Mouse (Mus musculus): ENCODE data around the gene Tcam1. TPM values are rescaled to one million over a fixed set of nuclear protein-coding genes. Genes with fewer than 3 reads are reported as not detected.

Gene Tcam1
- polyA plus RNA-seq, 1 experiment from 2014 or later, result 0.09 TPM

- no peak overlapping the region for H3K4me2 ChIP-seq (replicated peaks; ENCODE audit: low read depth)
- no peak overlapping the region for H3K27ac ChIP-seq (ENCODE audit: low read depth, low read length)
- no peak overlapping the region for H3K4me3 ChIP-seq (ENCODE audit: low read depth, low read length)
- ATAC-seq, result no peak
- H3K36me3 ChIP-seq (ENCODE audit: control insufficient read depth, insufficient read depth), result no peaks in the 10 kb centered on the region
- H3K4me1 ChIP-seq (replicated peaks; ENCODE audit: control insufficient read depth, insufficient read depth, low read length), result 0 out of 2 replicates have a peak, but pooled peaks cover 6% of the 10 kb centered on the region
- TF ChIP-seq CTCF (IDR thresholded peaks at IDR 0.05; ENCODE audit: low read depth), result no peak
- H3K9ac ChIP-seq (ENCODE audit: low read depth, low read length), result no peak overlapping the region
- H3K27me3 ChIP-seq (replicated peaks; ENCODE audit: control insufficient read depth, insufficient read depth, low read length), result no peaks in the 10 kb centered on the region
- no peaks in the 10 kb centered on the region for H3K9me3 ChIP-seq (ENCODE audit: control insufficient read depth)
- 72% methylated on average over 7 of the region's 7 CpGs for WGBS
Observed at GRCm38 (mm10) chr11:106317801-106318200, 41.3 kb downstream of the Tcam1 start.

GRCm38 (mm10) chr11:106318406-106319366, 42.2 kb downstream of the Tcam1 start:
- Histone ChIP-seq H3K27ac (ENCODE audit: low read depth, low read length) (no peak overlapping the region; the same call in 1 of the 2 replicates), H3K4me2 (replicated peaks; ENCODE audit: low read depth) (no peak overlapping the region), H3K27me3 (replicated peaks; ENCODE audit: control insufficient read depth, insufficient read depth, low read length) (no peaks in the 10 kb centered on the region), H3K4me3 (ENCODE audit: low read depth, low read length) (no peak overlapping the region), H3K36me3 (ENCODE audit: control insufficient read depth, insufficient read depth) (no peaks in the 10 kb centered on the region), H3K9ac (ENCODE audit: low read depth, low read length) (no peak overlapping the region), H3K9me3 (ENCODE audit: control insufficient read depth) (no peaks in the 10 kb centered on the region), H3K4me1 (replicated peaks; ENCODE audit: control insufficient read depth, insufficient read depth, low read length) (0 out of 2 replicates have a peak, but pooled peaks cover 6% of the 10 kb centered on the region)
- 57% methylated on average over 21 of the region's 21 CpGs for WGBS
- ATAC-seq, result no peak
- no peak for TF ChIP-seq CTCF (IDR thresholded peaks at IDR 0.05; ENCODE audit: low read depth)

- Histone ChIP-seq H3K4me3 (ENCODE audit: low read depth, low read length) (no peak overlapping the region), H3K4me1 (replicated peaks; ENCODE audit: control insufficient read depth, insufficient read depth, low read length) (no peaks in the 10 kb centered on the region), H3K4me2 (replicated peaks; ENCODE audit: low read depth) (no peak overlapping the region), H3K27ac (ENCODE audit: low read depth, low read length) (no peak overlapping the region), H3K9ac (ENCODE audit: low read depth, low read length) (no peak overlapping the region), H3K9me3 (ENCODE audit: control insufficient read depth) (no peaks in the 10 kb centered on the region), H3K27me3 (replicated peaks; ENCODE audit: control insufficient read depth, insufficient read depth, low read length) (no peaks in the 10 kb centered on the region), H3K36me3 (ENCODE audit: control insufficient read depth, insufficient read depth) (no peaks in the 10 kb centered on the region)
- TF ChIP-seq CTCF (IDR thresholded peaks at IDR 0.05; ENCODE audit: low read depth), result no peak
- ATAC-seq, result no peak
- WGBS, result 68% methylated on average over 5 of the region's 5 CpGs
Observed at GRCm38 (mm10) chr11:106324858-106325257, 48.4 kb downstream of the Tcam1 start.

- 58% methylated on average over 8 of the region's 8 CpGs for WGBS
- ATAC-seq, result no peak
- Histone ChIP-seq H3K27ac (ENCODE audit: low read depth, low read length) (no peak overlapping the region), H3K4me2 (replicated peaks; ENCODE audit: low read depth) (no peak overlapping the region), H3K36me3 (ENCODE audit: control insufficient read depth, insufficient read depth) (no peaks in the 10 kb centered on the region), H3K9ac (ENCODE audit: low read depth, low read length) (no peak overlapping the region), H3K9me3 (ENCODE audit: control insufficient read depth) (no peaks in the 10 kb centered on the region), H3K27me3 (replicated peaks; ENCODE audit: control insufficient read depth, insufficient read depth, low read length) (no peaks in the 10 kb centered on the region), H3K4me1 (replicated peaks; ENCODE audit: control insufficient read depth, insufficient read depth, low read length) (no peaks in the 10 kb centered on the region), H3K4me3 (ENCODE audit: low read depth, low read length) (no peak overlapping the region)
- TF ChIP-seq CTCF (IDR thresholded peaks at IDR 0.05; ENCODE audit: low read depth), result peak; percentile 90
Observed at GRCm38 (mm10) chr11:106325566-106326206, 49.2 kb downstream of the Tcam1 start.

- no peak for TF ChIP-seq CTCF (IDR thresholded peaks at IDR 0.05; ENCODE audit: low read depth)
- no peak for ATAC-seq
- Histone ChIP-seq H3K9me3 (ENCODE audit: control insufficient read depth) (no peaks in the 10 kb centered on the region), H3K27ac (ENCODE audit: low read depth, low read length) (no peak overlapping the region), H3K4me1 (replicated peaks; ENCODE audit: control insufficient read depth, insufficient read depth, low read length) (no peaks in the 10 kb centered on the region), H3K27me3 (replicated peaks; ENCODE audit: control insufficient read depth, insufficient read depth, low read length) (no peaks in the 10 kb centered on the region), H3K9ac (ENCODE audit: low read depth, low read length) (no peak overlapping the region), H3K36me3 (ENCODE audit: control insufficient read depth, insufficient read depth) (no peaks in the 10 kb centered on the region), H3K4me2 (replicated peaks; ENCODE audit: low read depth) (no peak overlapping the region), H3K4me3 (ENCODE audit: low read depth, low read length) (no peak overlapping the region)
- WGBS, result 87% methylated on average over 8 of the region's 8 CpGs
Observed at GRCm38 (mm10) chr11:106326475-106326874, 50.0 kb downstream of the Tcam1 start.

GRCm38 (mm10) chr11:106328521-106328920, 52.0 kb downstream of the Tcam1 start:
- H3K9me3 ChIP-seq (ENCODE audit: control insufficient read depth), result no peaks in the 10 kb centered on the region
- TF ChIP-seq CTCF (IDR thresholded peaks at IDR 0.05; ENCODE audit: low read depth), result no peak
- H3K4me2 ChIP-seq (replicated peaks; ENCODE audit: low read depth), result no peak overlapping the region
- H3K9ac ChIP-seq (ENCODE audit: low read depth, low read length), result no peak overlapping the region
- no peak overlapping the region for H3K4me3 ChIP-seq (ENCODE audit: low read depth, low read length)
- no peaks in the 10 kb centered on the region for H3K27me3 ChIP-seq (replicated peaks; ENCODE audit: control insufficient read depth, insufficient read depth, low read length)
- ATAC-seq, result no peak
- no peak overlapping the region for H3K27ac ChIP-seq (ENCODE audit: low read depth, low read length)
- WGBS, result 55% methylated on average over 5 of the region's 5 CpGs
- H3K4me1 ChIP-seq (replicated peaks; ENCODE audit: control insufficient read depth, insufficient read depth, low read length), result no peaks in the 10 kb centered on the region
- H3K36me3 ChIP-seq (ENCODE audit: control insufficient read depth, insufficient read depth), result no peaks in the 10 kb centered on the region
